Mouse (Mus musculus): Measurements from ENCODE around the gene Ubn1. TPM values are rescaled to one million over a fixed set of nuclear protein-coding genes. Genes with fewer than 3 reads are reported as not detected.

The Ubn1 gene
- total and polyA plus RNA-seq, 3 experiments = 17.4 to 33.2 (median 32.5) TPM

DNA sequence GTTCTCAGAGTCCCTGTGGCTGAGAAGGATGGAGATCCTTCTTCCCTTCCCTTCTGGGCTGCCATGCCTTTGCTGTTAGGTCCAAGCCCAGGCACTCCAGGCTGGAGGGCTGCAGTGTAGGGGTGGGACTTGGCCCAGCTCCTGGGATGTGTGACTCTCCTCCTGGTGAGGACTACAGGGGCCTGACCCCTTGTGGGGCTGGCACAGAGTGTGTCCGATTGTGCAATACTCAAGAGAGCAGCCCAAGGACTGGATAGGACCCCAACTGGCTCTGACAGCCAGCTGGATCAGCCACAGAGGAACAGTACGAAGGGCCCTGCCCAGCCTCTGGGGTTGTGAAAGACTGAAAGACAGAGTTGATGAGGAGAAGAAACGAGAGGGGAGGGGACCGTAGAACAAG lies 80.9 kb downstream of the Ubn1 start:
- Histone ChIP-seq H3K4me1 (ENCODE audit: control insufficient read depth in 1 of 2, insufficient read depth in 2 of 2) (peaks cover 15% of the 10 kb centered on the region in 2 experiments), H3K27ac (ENCODE audit: insufficient read depth, low read depth) (no peak overlapping the region), H3K9me3 (replicated peaks; ENCODE audit: low read length) (peaks cover 9% of the 10 kb centered on the region), H3K4me2 (ENCODE audit: insufficient read depth, low read depth, poor library complexity, severe bottlenecking) (no peak overlapping the region), H3K79me2 (replicated peaks; ENCODE audit: control insufficient read depth, extremely low read depth, insufficient read depth, poor library complexity, severe bottlenecking) (no peaks in the 10 kb centered on the region), H3K9ac (ENCODE audit: insufficient read depth, low read depth) (no peak overlapping the region), H3K4me3 (replicated peaks in 1 of 3; ENCODE audit: low read depth in 2 of 3, low read length in 2 of 3, poor library complexity in 1 of 3) (no peak overlapping the region), H3K27me3 (replicated peaks) (peaks cover 92% of the 10 kb centered on the region), H3K36me3 (replicated peaks in 1 of 2; ENCODE audit: control insufficient read depth in 1 of 2, insufficient read depth in 1 of 2, low read length in 1 of 2) (no peaks in the 10 kb centered on the region)
- in situ Hi-C loops (cut with MboI; ENCODE audit: low pct_ligation_motif_present, low pct_unique_long_range_greater_than_20kb, low sequenced_read_pairs) = loop anchor here (25.0 kb wide), 1 partner anchor 493 kb away; the partner anchor contains the start of genes Dnaja3 and Vasn
- dilution Hi-C loops (cut with MboI; ENCODE audit: extremely low pct_ligation_motif_present, extremely low pct_unique_long_range_greater_than_20kb, low sequenced_read_pairs) = no loop called here
- TF ChIP-seq RCOR1 (conservative IDR thresholded peaks at IDR 0.05; ENCODE audit: low read depth, low read length) (no peak), JUN (IDR thresholded peaks at IDR 0.05; ENCODE audit: insufficient read depth, low read depth, low read length) (no peak), KAT2A (IDR thresholded peaks at IDR 0.05; ENCODE audit: insufficient replicate concordance, low read length) (no peak), USF1 (IDR thresholded peaks at IDR 0.05; ENCODE audit: low read depth, low read length) (no peak), ZKSCAN1 (IDR thresholded peaks at IDR 0.05; ENCODE audit: borderline replicate concordance, low read depth, low read length) (no peak), ETS1 (conservative IDR thresholded peaks at IDR 0.05; ENCODE audit: low read depth, low read length) (no peak), ZMIZ1 (IDR thresholded peaks at IDR 0.05; ENCODE audit: low read depth, low read length) (no peak)
- no peak for DNase-seq (ENCODE audit: extremely low read depth)

DNA sequence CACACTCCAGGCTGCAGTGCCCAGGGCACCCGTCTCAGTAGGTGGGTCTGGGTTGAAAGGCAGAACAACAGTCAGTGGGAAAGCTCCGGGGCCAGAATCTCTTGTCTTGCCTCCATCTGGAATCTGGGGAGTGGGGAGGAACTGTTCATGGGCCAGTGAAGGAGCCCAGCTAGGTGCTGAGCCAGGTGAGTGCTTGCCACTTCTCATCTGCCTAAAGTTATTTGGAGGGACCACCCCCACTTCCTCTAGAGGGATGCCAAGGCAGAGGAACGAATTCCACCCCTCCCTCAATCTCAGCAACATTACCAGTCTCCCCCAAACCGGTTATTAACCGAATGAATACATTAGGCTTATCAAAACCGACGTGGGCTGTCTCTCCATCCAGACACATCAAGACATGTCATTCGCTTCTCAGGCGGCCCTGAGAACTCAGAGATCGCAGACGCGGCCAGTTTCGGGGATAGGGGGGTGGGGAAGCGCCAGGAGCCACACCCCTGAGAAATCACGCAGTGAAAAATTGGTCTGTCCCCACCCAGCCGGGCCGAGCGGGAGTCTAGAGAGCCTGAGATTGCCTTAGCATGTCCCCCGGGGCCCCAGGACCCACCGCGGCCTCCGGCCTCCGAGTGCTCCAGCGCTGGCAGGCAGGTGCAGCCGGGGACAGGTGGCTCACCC lies 81.5 kb downstream of the Ubn1 start:
- Histone ChIP-seq H3K27ac (ENCODE audit: insufficient read depth, low read depth) (no peak overlapping the region), H3K4me1 (ENCODE audit: control insufficient read depth in 1 of 2, insufficient read depth in 2 of 2) (peaks cover 15 to 18% of the 10 kb centered on the region in 2 experiments), H3K79me2 (replicated peaks; ENCODE audit: control insufficient read depth, extremely low read depth, insufficient read depth, poor library complexity, severe bottlenecking) (no peaks in the 10 kb centered on the region), H3K4me3 (replicated peaks in 1 of 3; ENCODE audit: low read depth in 2 of 3, low read length in 2 of 3, poor library complexity in 1 of 3) (peak overlapping the region in 1 of 3 experiments; percentile 56), H3K9ac (ENCODE audit: insufficient read depth, low read depth) (no peak overlapping the region), H3K27me3 (replicated peaks) (peaks cover 91% of the 10 kb centered on the region), H3K4me2 (ENCODE audit: insufficient read depth, low read depth, poor library complexity, severe bottlenecking) (peak overlapping the region; percentile 91), H3K9me3 (replicated peaks; ENCODE audit: low read length) (peaks cover 9% of the 10 kb centered on the region), H3K36me3 (replicated peaks in 1 of 2; ENCODE audit: control insufficient read depth in 1 of 2, insufficient read depth in 1 of 2, low read length in 1 of 2) (no peaks in the 10 kb centered on the region)
- no peak for TF ChIP-seq SMC3 (IDR thresholded peaks at IDR 0.05; ENCODE audit: low read depth, low read length)
- no peak for TF ChIP-seq E2F4 (IDR thresholded peaks at IDR 0.05; ENCODE audit: insufficient replicate concordance, low read depth, low read length)
- no peak for TF ChIP-seq PAX5 (IDR thresholded peaks at IDR 0.05; ENCODE audit: low read length)
- no peak for TF ChIP-seq TCF12 (IDR thresholded peaks at IDR 0.05; ENCODE audit: low read depth, low read length)
- no peak for TF ChIP-seq BHLHE40 (IDR thresholded peaks at IDR 0.05; ENCODE audit: low read depth, low read length)
- TF ChIP-seq RAD21 (IDR thresholded peaks at IDR 0.05; ENCODE audit: low read depth, low read length) = no peak
- in situ Hi-C loops (cut with MboI; ENCODE audit: low pct_ligation_motif_present, low pct_unique_long_range_greater_than_20kb, low sequenced_read_pairs) (loop anchor here (25.0 kb wide), 1 partner anchor 494 kb away; the partner anchor contains the start of genes Dnaja3 and Vasn), dilution Hi-C loops (cut with MboI; ENCODE audit: extremely low pct_ligation_motif_present, extremely low pct_unique_long_range_greater_than_20kb, low sequenced_read_pairs) (no loop called here)
- no peak for DNase-seq (ENCODE audit: extremely low read depth)

Data from CH12.LX (cell line).